Mouse (Mus musculus): Measurements from ENCODE around the gene Csf2rb. TPM values are rescaled to one million over a fixed set of nuclear protein-coding genes. Genes with fewer than 3 reads are reported as not detected.
"Not testable (repeated sequence)": the region's sequence is repeated elsewhere in the genome, so short reads cannot be mapped to it uniquely, and the experiment has no call there.

The Csf2rb gene
- under 1 TPM; 0.09 to 0.31 TPM for polyA plus RNA-seq (2017; shearing (Covaris generic))

DNA sequence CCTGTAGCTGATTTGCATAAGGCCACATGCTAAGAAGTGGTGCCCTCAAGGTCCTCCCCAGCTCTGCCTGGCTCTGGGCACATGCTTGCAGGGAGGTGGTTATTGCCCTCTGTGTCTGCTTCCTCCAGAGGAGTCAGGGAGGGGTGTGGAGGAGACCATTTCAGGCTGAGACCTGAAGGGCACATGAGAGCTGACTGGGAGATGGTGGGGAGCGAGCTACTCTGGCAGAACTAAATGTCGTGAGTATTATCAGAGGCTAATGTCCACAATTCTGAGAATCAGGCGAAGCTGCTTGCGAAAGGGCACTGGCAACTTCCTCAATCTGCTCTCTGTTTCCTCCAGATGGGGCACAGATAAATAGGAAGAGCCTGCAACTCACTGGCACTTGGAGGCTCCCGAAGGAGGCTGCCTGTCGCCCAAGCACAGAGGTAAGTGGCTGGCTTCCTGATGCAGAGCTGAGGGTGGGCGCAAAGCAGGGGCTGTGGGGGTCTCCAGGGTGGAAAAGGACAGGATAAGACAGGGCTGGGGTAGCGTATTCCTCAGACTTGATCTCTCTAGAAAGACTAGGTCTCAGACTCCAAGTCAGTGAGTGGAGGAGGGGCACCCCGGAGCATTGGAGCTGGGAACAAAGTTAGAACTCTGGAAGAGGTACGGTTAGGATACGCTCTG is at the start of gene Csf2rb:
Gene Csf2rb (plus strand): TSS at position 82 of the 669 bp plus-strand sequence.
- ATAC-seq, result no peak

DNA sequence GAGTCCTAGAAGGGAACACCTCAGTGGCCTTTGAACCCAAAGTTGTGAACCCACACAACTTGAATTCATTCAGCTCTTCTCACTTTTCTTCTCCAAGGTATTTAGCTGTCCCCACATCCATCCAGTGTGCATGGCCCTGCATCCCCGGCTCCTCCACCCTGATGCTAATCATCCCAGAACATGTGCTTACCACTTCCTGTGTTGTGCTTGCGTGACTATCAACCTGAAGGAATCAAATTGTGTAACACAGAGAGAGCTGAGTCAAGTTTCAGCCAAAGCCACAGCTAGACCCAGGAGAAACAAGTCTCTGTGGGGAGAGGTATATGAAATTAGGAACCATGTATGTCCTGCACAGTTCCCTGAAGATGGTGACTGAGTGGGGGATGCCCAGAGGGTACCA is 47.2 kb upstream of the Csf2rb start:
- ATAC-seq, result no peak

DNA sequence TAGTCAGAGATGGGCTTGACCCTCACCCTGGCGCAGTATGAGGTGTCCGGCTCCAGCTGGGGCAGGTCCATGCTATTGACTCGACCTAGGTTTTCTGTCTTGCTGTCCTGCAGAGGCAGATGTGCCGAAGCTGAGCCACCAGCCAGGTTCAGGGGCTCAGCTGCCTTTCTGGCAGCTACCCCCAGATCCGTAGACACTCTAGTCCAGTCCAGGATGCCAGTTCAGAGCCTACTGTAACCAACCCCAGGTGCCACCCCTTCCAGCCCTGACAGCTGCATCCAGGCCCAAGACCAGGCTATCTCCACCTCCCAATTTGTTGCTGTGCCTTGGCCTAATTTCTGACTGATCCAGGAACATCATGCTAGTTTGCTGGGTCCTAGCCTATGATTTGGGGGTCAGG is 37.6 kb upstream of the Csf2rb start:
- ATAC-seq, result no peak

DNA sequence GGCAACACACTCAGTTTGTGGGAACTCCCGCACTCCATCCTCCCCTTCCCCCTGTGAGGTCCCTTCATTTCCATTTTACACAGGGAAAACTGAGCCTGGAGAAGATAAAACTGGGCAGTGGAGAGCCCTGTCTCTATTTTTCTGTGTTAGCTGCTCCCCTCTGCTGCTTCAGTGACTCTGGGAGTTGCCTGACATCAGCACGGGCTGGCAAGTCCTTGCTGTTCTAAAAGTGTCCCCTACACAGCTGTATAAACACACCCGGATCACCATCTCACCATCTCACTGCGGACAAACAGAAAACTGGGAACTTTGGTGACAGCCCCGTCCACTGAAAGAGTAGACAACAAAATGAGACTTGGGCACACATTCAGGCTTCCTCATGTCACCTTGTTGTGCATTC is 35.8 kb upstream of the Csf2rb start:
- not testable (repeated sequence) for ATAC-seq

DNA sequence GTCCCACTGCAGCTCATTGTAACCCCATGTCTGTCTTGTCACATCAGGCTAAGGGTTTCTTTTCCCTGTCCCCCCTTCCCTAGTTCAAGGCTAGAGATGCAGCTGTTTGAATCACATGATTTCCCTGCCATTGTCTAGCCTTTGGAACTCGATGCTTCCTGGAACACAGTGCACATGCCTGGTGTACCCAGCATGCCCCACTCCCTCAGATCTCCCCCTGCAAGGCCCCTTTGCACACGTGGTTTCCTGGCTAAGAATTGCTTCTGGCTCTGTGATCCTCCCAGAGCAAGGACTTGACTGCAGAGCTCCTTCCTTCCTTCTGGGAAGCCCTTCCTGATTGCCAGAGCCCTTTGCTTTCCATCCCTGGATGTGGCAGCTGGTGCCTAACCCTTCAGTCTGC is 32.3 kb upstream of the Csf2rb start:
- not testable (repeated sequence) for ATAC-seq

DNA sequence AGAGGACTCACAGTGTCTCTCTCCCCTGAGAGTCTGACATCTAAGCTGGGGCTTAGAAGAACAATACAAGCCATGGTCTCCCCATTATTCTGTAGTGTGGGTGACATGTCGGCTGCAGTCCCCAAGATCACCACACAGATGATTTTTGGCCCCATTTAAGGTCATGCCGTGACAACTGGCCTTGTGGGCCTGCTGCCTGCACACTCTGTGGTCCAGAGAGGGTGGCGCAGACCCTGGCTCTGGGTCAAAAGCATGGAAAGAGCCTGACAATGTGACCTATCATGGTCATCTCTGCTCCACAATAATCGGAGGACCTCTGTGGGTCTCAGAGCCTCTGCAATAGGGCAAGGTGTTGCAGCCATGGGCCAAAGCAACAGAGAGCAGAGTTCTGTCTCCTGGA is 31.8 kb upstream of the Csf2rb start:
- no peak for ATAC-seq

DNA sequence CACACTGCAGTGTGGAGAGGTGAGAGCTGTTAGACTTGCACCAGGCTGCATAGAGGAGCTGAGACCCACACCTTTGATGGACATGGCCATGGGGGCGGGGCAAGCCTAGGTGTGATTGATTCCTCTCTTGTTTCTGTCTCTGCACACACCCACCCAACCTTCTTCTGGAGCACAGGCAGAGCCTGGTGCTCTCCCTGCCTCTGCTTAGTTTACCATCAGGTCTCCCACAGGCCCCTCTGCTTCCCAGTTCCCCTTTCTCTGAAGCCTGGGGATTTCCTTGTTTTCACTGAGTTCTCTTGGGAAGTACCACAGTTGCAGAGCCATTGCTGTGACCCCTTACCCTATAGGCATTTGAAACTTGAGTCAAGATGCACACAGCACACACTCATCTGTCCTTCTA is 27.0 kb upstream of the Csf2rb start:
- no peak for ATAC-seq

DNA sequence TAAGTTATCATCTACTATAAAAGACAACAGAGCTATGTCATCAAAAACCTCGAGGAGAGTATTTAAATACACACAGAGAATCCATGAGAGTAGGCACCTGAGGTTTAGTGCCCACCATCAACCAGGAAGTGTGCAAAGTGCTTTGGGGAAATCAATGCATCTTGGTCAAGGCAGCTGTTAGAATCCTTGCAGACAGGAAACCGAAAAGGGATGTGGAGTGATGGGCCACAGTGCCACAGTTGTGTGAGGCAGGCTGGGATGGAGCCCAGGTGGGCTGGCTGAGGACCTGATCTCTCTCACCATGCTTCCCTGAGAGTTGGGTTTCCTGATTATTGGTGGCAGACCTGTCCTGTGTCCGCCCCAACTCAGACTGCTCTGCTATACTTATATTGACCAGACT is 25.9 kb upstream of the Csf2rb start:
- no peak for ATAC-seq

DNA sequence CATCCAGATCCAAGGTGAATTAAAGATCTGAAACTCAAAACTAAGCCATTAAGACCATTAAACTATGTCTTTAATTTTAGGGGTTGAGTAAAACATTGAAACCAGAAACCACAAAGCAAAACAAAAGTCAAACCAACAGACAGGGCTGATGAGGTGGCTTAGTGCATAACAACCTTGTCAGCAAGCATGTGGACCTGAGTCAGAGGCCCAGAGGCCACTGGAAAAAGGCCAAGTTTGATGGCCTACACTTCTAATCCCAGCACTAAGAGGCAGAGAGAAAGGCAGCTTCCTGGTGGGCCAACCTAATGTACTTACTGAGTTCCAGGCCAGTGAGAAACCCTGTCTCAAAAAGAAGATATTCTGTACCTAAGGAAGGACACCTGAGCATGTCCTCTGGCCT is 24.8 kb upstream of the Csf2rb start:
- no peak for ATAC-seq

DNA sequence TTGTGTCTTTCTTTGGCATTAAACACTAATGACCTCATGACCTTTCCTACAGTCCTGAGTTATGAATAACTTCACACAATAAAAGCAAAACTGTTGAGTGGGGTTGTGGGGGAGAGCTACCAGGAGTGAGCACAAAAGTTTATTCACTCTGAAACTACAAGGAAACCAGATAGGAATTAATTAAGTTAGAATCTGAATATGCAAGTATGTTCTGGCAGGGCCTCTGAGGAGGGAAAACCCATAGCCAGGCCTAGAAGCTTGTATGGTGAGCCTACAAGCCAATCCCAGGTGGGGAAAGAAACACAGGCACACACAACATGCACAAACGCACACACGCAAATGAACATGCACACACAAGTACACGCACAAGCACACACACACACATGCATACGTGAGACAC is 22.8 kb upstream of the Csf2rb start:
- ATAC-seq, result no peak

DNA sequence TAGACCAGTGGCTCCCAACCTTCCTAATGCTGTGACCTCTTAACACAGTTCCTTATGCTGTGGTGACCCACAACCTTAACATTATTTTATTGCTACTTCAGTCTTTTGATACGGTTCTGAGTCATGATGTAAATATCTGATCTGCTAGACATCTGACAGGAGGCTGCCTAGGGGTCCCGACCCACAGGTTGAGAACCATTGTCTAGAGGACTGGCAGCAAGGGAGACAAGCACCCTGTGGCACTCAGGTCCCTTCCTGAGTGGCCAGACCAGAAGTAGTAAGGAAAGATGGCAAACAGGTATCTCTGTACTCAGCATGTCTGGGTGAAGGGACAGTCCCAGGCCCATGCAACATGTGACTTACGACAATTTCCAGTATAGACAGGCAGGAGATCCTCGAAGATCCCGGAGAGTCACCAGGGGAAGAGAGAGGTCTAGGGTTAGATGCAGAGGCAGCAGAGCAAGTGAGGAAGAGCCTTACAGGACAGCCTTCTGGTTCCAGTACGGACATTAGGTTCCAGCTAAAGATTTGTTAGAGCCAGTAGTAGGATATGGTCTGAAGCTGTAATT is 21.8 kb upstream of the Csf2rb start:
- no peak for ATAC-seq

DNA sequence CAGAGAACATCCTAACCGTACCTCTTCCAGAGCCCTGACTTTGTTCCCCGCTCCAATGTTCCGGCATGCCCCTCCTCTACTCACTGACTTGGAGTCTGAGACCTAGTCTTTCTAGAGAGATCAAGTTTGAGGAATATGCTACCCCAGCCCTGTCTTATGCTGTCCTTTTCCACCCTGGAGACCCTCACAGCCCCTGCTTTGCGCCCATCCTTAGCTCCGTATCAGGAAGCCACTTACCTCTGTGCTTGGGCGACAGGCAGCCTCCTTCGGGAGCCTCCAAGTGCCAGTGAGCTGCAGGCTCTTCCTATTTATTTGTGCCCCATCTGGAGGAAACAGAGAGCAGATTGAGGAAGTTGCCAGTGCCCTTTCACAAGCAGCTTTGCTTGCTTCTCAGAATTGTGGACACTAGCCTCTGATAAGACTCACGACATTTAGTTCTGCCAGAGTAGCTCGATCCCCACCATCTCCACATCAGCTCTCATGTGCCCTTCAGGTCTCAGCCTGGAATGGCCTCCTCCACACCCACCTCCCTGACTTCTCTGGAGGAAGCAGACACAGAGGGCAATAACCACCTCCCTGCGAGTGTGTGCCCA is 20.1 kb upstream of the Csf2rb start, which contains the start of gene Csf2rb2:
Gene Csf2rb2 (minus strand): TSS at position 381 of the 593 bp plus-strand sequence.
- ATAC-seq, result no peak

DNA sequence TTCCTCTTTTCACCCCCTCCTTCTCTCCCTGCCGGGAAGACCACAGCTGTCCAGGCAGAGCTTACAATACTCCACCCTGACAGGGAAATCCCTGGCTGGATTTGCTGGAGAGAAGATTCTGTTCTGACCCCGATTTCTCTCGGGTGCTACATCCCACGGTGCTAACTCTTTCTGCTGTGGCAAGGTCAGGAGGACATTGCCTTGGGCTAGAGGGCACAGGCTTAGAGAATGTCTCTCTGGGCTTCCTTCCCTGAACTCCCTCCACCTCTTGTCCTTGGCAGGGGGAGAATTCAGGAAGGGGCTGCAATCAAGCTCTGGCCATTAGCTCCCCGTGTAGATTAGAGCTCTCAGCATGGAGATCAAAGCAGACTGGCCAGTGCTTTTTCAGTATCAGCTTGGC is 15.7 kb upstream of the Csf2rb start:
- ATAC-seq, result no peak

DNA sequence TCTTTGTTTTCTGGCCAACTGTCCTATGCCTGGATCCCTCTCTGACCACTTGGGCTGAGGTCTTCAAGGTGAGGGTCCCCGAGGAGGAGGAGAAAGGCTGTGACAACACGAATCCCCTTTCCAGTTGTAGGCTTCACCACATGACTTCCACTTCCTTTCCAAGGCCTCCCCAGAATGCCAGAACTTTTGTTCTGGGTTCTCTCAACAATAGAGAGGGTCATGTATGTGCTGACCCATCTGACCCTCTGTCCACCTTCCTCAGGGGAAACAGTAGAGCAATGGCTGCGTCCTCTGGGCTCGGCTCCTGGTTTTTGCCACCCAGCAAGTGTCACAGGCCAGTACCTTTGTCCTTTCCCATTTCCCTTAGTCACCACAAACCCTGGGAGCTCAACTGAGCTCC is 14.6 kb upstream of the Csf2rb start:
- no peak for ATAC-seq

DNA sequence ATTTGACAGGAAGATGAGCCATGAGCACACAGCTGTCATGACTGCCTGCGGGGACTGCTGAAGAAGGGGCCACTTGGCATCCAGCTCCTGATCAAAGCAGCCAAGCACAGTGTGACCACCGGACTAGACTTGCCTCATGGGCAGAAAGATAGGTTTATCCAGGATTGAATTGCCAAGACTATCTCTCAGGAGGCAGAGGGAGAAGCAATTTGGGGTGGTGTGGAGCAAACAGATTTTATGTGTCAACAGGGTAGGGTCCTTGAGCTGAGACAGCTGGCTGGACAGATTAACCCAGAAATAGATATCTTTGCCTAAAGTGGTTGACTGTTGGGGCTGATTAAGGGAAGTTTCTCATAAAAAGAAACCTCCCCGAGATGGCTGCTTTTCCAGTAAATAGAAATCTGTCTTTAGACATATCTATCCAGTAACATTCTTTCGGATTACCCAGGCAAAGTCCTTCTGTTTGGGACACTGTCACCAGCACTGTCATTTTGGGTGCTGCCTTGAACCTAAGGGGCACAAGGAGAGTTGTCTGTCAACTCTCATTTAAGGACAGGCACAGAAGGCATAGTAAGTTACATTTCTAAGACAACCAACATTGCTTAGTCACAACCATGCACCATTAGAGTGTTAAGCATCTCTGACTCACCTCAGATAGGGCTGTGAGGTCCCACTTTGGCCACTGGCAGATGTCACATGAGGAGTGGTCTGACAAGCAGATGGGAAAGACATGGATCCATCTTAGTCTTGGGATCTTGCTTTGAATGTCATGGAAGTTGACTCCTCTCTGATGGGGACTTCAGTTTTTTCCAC is 12.9 kb upstream of the Csf2rb start:
- ATAC-seq, result not testable (repeated sequence)

DNA sequence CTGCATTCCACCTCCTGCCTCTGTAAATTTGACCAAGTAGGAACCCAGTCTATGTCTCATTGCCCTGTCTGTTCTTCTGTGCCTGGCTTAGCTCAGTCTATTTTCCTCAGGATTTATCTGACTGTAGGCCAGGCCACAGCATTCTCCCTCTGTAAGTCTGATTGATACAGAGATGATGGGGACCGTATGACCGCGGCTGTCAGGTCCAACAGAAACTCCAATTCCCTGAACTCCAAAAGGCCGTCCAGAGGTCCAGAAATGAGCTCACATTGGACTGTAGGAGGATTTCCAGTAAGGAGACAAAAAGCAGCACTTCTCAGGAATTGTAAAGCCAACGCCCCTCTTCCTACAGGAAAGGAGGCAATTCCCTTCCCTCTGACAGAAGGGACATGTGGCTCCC is 11.9 kb upstream of the Csf2rb start:
- not testable (repeated sequence) for ATAC-seq

DNA sequence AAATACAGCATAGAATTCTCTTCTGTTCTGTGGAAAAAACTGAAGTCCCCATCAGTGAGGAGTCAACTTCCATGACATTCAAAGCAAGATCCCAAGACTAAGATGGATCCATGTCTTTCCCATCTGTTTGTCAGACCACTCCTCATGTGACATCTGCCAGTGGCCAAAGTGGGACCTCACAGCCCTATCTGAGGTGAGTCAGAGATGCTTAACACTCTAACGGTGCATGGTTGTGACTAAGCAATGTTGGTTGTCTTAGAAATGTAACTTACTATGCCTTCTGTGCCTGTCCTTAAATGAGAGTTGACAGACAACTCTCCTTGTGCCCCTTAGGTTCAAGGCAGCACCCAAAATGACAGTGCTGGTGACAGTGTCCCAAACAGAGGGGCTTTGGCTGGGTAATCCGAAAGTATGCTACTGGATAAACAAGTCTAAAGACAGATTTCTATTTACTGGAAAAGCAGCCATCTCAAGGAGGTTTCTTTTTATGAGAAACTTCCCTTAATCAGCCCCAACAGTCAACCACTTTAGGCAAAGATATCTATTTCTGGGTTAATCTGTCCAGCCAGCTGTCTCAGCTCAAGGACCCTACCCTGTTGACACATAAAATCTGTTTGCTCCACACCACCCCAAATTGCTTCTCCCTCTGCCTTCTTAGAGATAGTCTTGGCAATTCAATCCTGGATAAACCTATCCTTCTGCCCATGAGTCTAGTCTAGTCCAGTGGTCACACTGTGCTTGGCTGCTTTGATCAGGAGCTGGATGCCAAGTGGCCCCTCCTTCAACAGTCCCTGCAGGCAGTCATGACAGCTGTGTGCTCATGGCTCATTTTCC is 7.0 kb upstream of the Csf2rb start:
- ATAC-seq, result not testable (repeated sequence)

DNA sequence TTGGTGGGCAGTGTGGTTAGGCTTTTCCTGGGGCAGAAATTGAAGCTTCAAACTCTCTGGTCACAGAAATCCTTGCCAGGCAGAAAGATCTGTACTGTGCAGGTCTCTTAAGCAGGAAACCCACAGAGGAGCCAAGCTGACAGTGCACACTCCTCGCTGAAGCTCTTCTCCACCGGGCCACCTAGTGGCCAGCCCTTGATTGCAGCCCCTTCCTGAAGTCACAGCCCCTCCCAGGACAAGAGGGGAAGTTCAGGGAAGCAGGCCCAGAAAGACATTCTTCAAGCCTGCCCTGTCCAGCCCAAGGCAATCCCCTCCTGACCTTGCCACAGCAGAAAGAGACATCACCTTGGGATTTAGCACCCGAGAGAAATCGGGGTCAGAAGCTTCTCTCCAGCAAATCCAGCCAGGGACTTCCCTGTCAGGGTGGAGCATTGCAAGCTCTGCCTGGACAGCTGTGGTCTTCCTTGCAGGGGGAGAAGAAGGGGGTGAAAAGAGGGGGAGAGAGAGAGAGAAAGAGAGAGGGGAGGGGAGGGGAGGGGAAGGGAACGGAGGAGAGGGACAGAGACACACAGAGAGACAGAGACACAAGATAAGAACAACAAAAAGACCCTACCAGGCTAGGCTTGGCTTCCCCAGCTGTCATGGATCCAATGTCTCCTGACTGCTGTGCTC is 4.6 kb upstream of the Csf2rb start:
- ATAC-seq, result no peak

DNA sequence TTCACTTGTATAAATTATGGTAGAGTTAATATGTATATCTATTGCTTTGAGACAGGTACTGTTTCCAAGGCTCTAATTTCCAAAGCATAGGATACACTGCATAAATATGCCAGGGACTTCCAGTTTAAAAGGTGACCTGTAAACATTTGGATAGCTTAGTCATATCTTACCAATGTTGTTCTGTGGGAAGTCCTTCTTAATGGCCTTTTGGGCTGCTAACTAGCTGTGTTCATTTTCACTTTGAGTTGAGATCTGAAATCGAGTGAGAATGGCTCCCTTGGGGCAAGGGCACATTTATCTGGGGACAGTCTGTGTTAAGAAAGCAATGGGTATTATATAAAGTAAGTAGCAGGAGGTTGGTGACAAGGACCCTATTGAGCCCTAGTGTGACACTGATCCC is 2.2 kb upstream of the Csf2rb start:
- no peak for ATAC-seq

DNA sequence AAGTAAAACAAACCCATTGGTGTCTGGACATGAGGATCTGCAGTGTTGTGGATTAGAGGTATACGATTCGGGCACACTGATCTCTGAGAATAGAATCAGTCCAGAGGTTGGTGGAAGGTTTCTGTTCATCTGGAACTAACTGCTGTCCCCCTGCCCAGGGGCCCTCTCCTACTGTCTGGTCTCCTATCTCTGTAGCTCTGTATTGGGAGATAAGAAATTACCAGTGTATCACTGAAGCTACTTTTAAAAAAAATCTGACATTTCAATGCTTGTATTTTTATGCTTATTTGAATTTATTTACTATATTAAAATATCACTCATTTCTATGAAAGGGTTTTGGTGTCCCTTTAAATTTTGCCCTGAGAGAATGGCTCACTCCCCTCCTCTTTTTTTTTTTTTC is 1.3 kb upstream of the Csf2rb start:
- ATAC-seq, result no peak

DNA sequence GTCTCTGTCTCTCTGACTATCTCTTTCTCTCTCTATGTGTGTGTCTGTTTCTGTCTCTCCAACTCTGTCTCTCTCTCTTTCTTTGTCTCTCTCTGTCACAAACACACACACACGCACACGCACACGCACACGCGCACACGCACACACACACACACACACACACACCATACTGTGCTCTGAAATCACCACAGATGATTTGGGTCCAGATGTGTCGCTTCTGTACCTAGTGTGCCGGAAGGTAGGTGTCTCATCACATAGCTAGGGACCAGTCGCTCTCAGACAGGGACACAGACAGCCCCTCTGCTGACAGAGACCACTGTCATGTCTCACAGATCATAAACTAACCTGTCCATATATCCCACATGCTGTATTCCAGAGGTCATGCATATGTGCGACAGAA is 1.2 kb downstream of the Csf2rb start:
- no peak for ATAC-seq

All from activated CD4-positive, CD25-positive, alpha-beta regulatory T cell, adult 4 months (primary cell).